Mouse (Mus musculus): ENCODE data around the gene Mlxip. TPM values are rescaled to one million over a fixed set of nuclear protein-coding genes. Genes with fewer than 3 reads are reported as not detected.

The Mlxip gene
- 10 to 100 TPM; 79.7 to 85.3 TPM for total RNA-seq (2023)

DNA sequence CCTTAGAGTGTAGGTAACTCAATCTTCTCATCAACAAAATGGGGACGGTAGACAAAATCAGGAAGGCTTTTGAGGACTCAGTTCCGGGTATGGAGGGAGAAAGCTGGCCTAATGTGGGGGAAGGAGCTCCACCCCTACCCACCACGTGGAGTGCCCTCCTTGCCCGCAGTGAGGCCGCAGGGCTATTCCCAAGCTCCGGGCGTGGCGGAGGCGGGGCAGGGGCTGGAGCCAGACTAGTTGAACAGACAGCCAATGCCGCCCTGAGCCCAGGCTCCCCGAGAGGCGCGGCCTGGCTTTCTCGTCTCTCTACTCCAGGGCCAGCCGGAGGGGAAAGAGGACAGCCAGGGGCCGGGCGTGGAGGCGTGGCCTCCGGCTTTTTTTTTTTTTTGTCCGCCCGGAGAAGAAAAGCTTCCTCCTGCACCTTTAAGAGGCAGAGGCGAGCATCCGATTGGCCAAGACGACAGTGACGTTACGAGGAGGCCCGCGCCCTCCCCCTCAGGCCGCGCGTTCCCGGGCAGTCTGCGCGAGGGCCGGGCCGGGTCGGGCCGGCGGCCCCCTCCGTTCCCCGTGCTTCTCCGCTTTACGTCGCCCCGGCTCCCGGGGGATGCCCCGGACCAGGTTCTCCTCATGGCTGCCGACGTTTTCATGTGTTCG is at the start of gene Mlxip:
Gene Mlxip (plus strand): TSS at position 496 of the 654 bp plus-strand sequence.

DNA sequence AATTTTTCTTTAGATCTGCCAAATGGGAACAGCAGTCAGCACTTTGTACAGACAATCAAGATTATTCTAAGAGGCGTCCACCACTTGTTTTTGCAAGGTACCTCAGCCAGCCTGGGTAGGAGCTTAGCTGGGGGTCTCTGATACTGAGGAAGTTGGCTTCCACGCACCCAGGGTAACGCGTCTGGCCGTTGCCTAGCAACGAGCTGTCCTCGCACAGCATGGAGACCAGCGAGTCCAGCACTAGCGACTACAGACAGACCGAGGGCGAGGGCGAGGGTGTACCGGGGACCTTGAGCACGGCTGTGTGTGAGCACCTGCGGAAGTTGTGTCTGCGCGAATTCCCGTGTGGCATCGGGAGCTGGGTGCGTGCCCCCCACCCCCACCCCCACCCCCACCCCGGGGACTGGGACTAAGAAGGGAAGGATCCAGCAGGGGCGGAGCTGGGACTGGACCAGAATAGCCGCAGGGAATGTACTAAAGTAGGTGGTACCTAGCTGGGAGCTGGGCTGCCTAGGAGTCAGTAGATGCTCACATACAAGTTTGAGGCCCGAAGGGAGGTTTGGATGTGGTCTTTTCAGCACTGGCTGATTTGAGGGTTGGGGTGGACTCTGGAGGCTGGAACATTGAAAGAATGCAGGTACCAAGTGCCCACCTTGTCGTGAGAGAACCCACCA is 94.7 kb downstream of the Mlxip start, which contains the start of the genes Lrrc43 and Il31:
Gene Lrrc43 (plus strand): TSS at position 194 of the 674 bp plus-strand sequence.
Gene Il31 (minus strand): TSS at position 378 of the 674 bp plus-strand sequence.

Other genes starting within 250 kb of the Mlxip start
- 10 to 100 TPM; 25.4 to 33.7 TPM for gene Psmd9, start 225.4 kb upstream of the Mlxip start, total RNA-seq (2023)
- gene Hpd, start 212.1 kb upstream of the Mlxip start, total RNA-seq (2023) = not detected
- gene Wdr66, start 142.7 kb upstream of the Mlxip start, total RNA-seq (2023) = 1 to 10 TPM; 1.9 to 2.0 TPM
- gene Bcl7a, start 51.0 kb upstream of the Mlxip start, total RNA-seq (2023) = 10 to 100 TPM; 18.1 to 18.4 TPM
- not detected for gene Lrrc43, start 94.5 kb downstream of the Mlxip start, total RNA-seq (2023)
- gene Il31, start 94.7 kb downstream of the Mlxip start, total RNA-seq (2023) = not detected
- gene B3gnt4, start 115.7 kb downstream of the Mlxip start, total RNA-seq (2023) = not detected
- 10 to 100 TPM; 67.1 to 73.2 TPM for gene Diablo, start 129.4 kb downstream of the Mlxip start, total RNA-seq (2023)
- gene Gm49027, start 130.7 kb downstream of the Mlxip start, total RNA-seq (2023) = 1 to 10 TPM; 5.8 to 8.8 TPM
- gene Vps33a, start 178.2 kb downstream of the Mlxip start, total RNA-seq (2023) = 10 to 100 TPM; 46.0 to 53.6 TPM

Measured in T-cell, adult 66 days (primary cell).